Mouse (Mus musculus) layer of hippocampus, adult 18-20 months (tissue): ENCODE results near the gene Hsp90b1. TPM values are rescaled to one million over a fixed set of nuclear protein-coding genes. Genes with fewer than 3 reads are reported as not detected.
"Not testable (repeated sequence)": the region's sequence is repeated elsewhere in the genome, so short reads cannot be mapped to it uniquely, and the experiment has no call there.

ENCODE experiments used
- DNase-seq, 2 experiments: peaks; one replicate each; pipeline ENCODE4 v3.0.0; 2022; ENCODE audit warnings: low spot score in 2 of 2
- microRNA-seq, 2 experiments: library from miRNA; unstranded; fragments of <30 nt; microRNA quantifications; one replicate each; pipeline ENCODE4 v1.2.0; 2021
- total RNA-seq, 2 experiments: library from RNA; stranded (reverse); gene quantifications; 2 replicates each; pipeline ENCODE4 v1.2.3; 2021

Hsp90b1 gene
- total RNA-seq, 2 experiments from 2014 or later, result 331 to 352 TPM

GRCm38 (mm10) chr10:86670550-86670949, 34.8 kb downstream of the Hsp90b1 start:
- DNase-seq, result not testable (repeated sequence)

Small RNAs within 50 kb of the gene (microRNA-seq; reads per million reads assigned to microRNA genes)
- gene Gm25745, result 0.20 to 2.0 reads per million in 2 experiments

Other genes starting within 250 kb of the Hsp90b1 start
- gene Syn3, start 206.6 kb downstream of the Hsp90b1 start, total RNA-seq, result 10 to 100 TPM; 16.3 to 16.7 TPM
- gene Ttc41, start 302 bp upstream of the Hsp90b1 start, total RNA-seq, result 1 to 10 TPM; 1.2 to 1.3 TPM
- gene Gm49358, start 58.5 kb upstream of the Hsp90b1 start, total RNA-seq, result 10 to 100 TPM; 29.2 to 41.2 TPM
- 100 to 1,000 TPM; 132 to 138 TPM for gene Nt5dc3, start 73.5 kb upstream of the Hsp90b1 start, total RNA-seq